Mouse (Mus musculus) cerebellum, adult 2 months (tissue): ENCODE data around the gene Lef1.

ENCODE experiments used
- CTCF ChIP-seq: fragments of 200-500 bp; IDR thresholded peaks from 2 replicates; pipeline ENCODE4 v1.5.1; 2011; ENCODE audit warnings: low read depth, mild to moderate bottlenecking, control low read depth, low read length, moderate library complexity, borderline replicate concordance; ENCODE audit not compliant: insufficient read depth
- POLR2A ChIP-seq: fragments of 200-500 bp; IDR thresholded peaks from 2 replicates; pipeline ENCODE4 v1.6.1; 2011; ENCODE audit warnings: low read length, control low read depth, borderline replicate concordance; ENCODE audit not compliant: insufficient read depth

- TF ChIP-seq POLR2A: no peak
- TF ChIP-seq CTCF: peak; percentile 24; the same call in 1 of the 2 replicates
Measured at GRCm38 (mm10) chr3:131214841-131215240, 104.6 kb downstream of the Lef1 start.
